Mouse (Mus musculus) bone marrow, adult 2 months (tissue): ENCODE measurements at regions not wholly inside any gene's neighbourhood (a gene's known extent, or its start where the extent isn't known, plus 50 kb on each side); places are given as distances from the start of the nearest gene placed in this dataset.

Experiments used
- CTCF ChIP-seq: fragments of 200-500 bp; IDR thresholded peaks from 2 replicates; pipeline ENCODE4 v1.5.1; 2011; ENCODE audit warnings: low read length, control low read depth; ENCODE audit not compliant: control insufficient read depth, insufficient read depth
- POLR2A ChIP-seq: fragments of 200-500 bp; IDR thresholded peaks from 2 replicates; pipeline ENCODE4 v1.6.1; 2011; ENCODE audit warnings: low read depth, mild to moderate bottlenecking, control low read depth, low read length, borderline replicate concordance; ENCODE audit not compliant: control insufficient read depth

GRCm38 (mm10) chr1:35971435-35972189, 96.6 kb upstream of the Hs6st1 start:
- TF ChIP-seq CTCF (no peak), POLR2A (no peak)
